Mouse (Mus musculus) CH12.LX (cell line): Measurements from ENCODE around the gene Slc25a19. TPM values are rescaled to one million over a fixed set of nuclear protein-coding genes. Genes with fewer than 3 reads are reported as not detected.

ENCODE experiments used
- DNase-seq: peaks from one replicate; pipeline ENCODE4 v3.0.0-alpha.2; 2013; ENCODE audit errors: extremely low read depth
- H3K27ac ChIP-seq: 2 replicates; pipeline ENCODE4 v1.5.1; 2012; ENCODE audit warnings: low read depth, mild to moderate bottlenecking, control low read depth, moderate library complexity; ENCODE audit not compliant: insufficient read depth
- H3K27me3 ChIP-seq: replicated peaks from 2 replicates; pipeline ENCODE3; 2012; ENCODE audit warnings: inconsistent platforms
- H3K36me3 ChIP-seq, 2 experiments: replicated peaks in 1 of 2; 2 replicates each; pipeline versions ENCODE3 to v1.6.1; 2012; ENCODE audit warnings: inconsistent platforms in 1 of 2, low read length in 1 of 2, mild to moderate bottlenecking in 1 of 2, mixed read lengths in 1 of 2, moderate library complexity in 1 of 2; ENCODE audit not compliant: control insufficient read depth in 1 of 2, insufficient read depth in 1 of 2
- H3K4me1 ChIP-seq, 2 experiments: 2 replicates each; pipeline ENCODE4 v1.6.1; 2012; ENCODE audit warnings: inconsistent platforms in 1 of 2, moderate library complexity in 1 of 2; ENCODE audit not compliant: insufficient read depth in 2 of 2, control insufficient read depth in 1 of 2
- H3K4me2 ChIP-seq: 2 replicates; pipeline ENCODE4 v1.6.1; 2012; ENCODE audit warnings: low read depth, mild to moderate bottlenecking, control low read depth; ENCODE audit not compliant: poor library complexity, insufficient read depth, severe bottlenecking
- H3K4me3 ChIP-seq, 3 experiments: fragments of 150-350 bp in 1 of 3; sonication (generic) in 1 of 3; replicated peaks in 1 of 3; 2 replicates each; pipeline versions ENCODE3 to v1.5.1; 2011 to 2012; ENCODE audit warnings: low read depth in 2 of 3, low read length in 2 of 3, mild to moderate bottlenecking in 2 of 3, moderate library complexity in 2 of 3, control low read depth in 1 of 3, improper control_type of control experiment in 1 of 3, inconsistent platforms in 1 of 3, mixed read lengths in 1 of 3; ENCODE audit not compliant: poor library complexity in 1 of 3
- H3K79me2 ChIP-seq: replicated peaks from 2 replicates; pipeline ENCODE4 v1.6.1; 2012; ENCODE audit warnings: mild to moderate bottlenecking, moderate library complexity; ENCODE audit not compliant: control insufficient read depth, poor library complexity, insufficient read depth, severe bottlenecking; ENCODE audit errors: extremely low read depth
- H3K9ac ChIP-seq: 2 replicates; pipeline ENCODE4 v1.6.1; 2012; ENCODE audit warnings: low read depth, mild to moderate bottlenecking, control low read depth, moderate library complexity; ENCODE audit not compliant: insufficient read depth
- H3K9me3 ChIP-seq: replicated peaks from 2 replicates; pipeline ENCODE3; 2012; ENCODE audit warnings: low read length, inconsistent platforms, mixed read lengths
- CHD1 ChIP-seq: IDR thresholded peaks from 2 replicates; pipeline ENCODE4 v1.6.1; 2012; ENCODE audit warnings: low read depth, low read length, improper control_type of control experiment, inconsistent platforms
- MAFK ChIP-seq: IDR thresholded peaks from 2 replicates; pipeline ENCODE4 v1.6.1; 2011; ENCODE audit warnings: low read length, improper control_type of control experiment; ENCODE audit not compliant: insufficient replicate concordance
- MAX ChIP-seq: IDR thresholded peaks from 2 replicates; pipeline ENCODE4 v1.6.1; 2011; ENCODE audit warnings: low read length, improper control_type of control experiment
- MAZ ChIP-seq: IDR thresholded peaks from 2 replicates; pipeline ENCODE4 v1.6.1; 2012; ENCODE audit warnings: low read depth, mild to moderate bottlenecking, inconsistent platforms, low read length, improper control_type of control experiment, moderate library complexity
- MXI1 ChIP-seq: IDR thresholded peaks from 2 replicates; pipeline ENCODE4 v1.6.1; 2011; ENCODE audit warnings: mild to moderate bottlenecking, low read depth, low read length, improper control_type of control experiment
- PAX5 ChIP-seq: IDR thresholded peaks from 2 replicates; pipeline ENCODE4 v1.6.1; 2012; ENCODE audit warnings: low read length, inconsistent platforms, mixed read lengths
- POLR2A ChIP-seq: IDR thresholded peaks from 2 replicates; pipeline ENCODE4 v1.6.1; 2011; ENCODE audit warnings: low read depth, mild to moderate bottlenecking, improper control_type of control experiment, low read length
- POLR2AphosphoS2 ChIP-seq: IDR thresholded peaks from 2 replicates; pipeline ENCODE4 v1.6.1; 2011; ENCODE audit warnings: low read depth, low read length, improper control_type of control experiment
- RCOR1 ChIP-seq: conservative IDR thresholded peaks from 2 replicates; pipeline ENCODE4 v1.6.1; 2012; ENCODE audit warnings: low read depth, mild to moderate bottlenecking, inconsistent platforms, low read length, improper control_type of control experiment
- TBP ChIP-seq: conservative IDR thresholded peaks from 2 replicates; pipeline ENCODE4 v1.6.1; 2011; ENCODE audit warnings: low read depth, low read length, improper control_type of control experiment
- TCF12 ChIP-seq: IDR thresholded peaks from 2 replicates; pipeline ENCODE4 v1.6.1; 2014; ENCODE audit warnings: low read depth, mild to moderate bottlenecking, inconsistent platforms, low read length, improper control_type of control experiment
- UBTF ChIP-seq: IDR thresholded peaks from 2 replicates; pipeline ENCODE4 v1.6.1; 2012; ENCODE audit warnings: low read depth, mild to moderate bottlenecking, inconsistent platforms, low read length, improper control_type of control experiment, moderate library complexity
- USF2 ChIP-seq: conservative IDR thresholded peaks from 2 replicates; pipeline ENCODE4 v1.6.1; 2011; ENCODE audit warnings: low read depth, low read length, improper control_type of control experiment
- ZC3H11A ChIP-seq: IDR thresholded peaks from 2 replicates; pipeline ENCODE4 v1.6.1; 2012; ENCODE audit warnings: low read depth, mild to moderate bottlenecking, inconsistent platforms, low read length, improper control_type of control experiment
- ZMIZ1 ChIP-seq: IDR thresholded peaks from 2 replicates; pipeline ENCODE4 v1.6.1; 2012; ENCODE audit warnings: low read depth, mild to moderate bottlenecking, inconsistent platforms, low read length, improper control_type of control experiment
- ZNF384 ChIP-seq: IDR thresholded peaks from 2 replicates; pipeline ENCODE4 v1.6.1; 2012; ENCODE audit warnings: low read depth, low read length, improper control_type of control experiment, inconsistent platforms
- dilution Hi-C: fragments of 300-500 bp; cut with MboI; formaldehyde crosslinking; loops from 2 replicates; pipeline ENCODE4 v1.14.3; 2020; ENCODE audit warnings: low sequenced_read_pairs; ENCODE audit not compliant: extremely low pct_unique_long_range_greater_than_20kb, extremely low pct_ligation_motif_present
- in situ Hi-C: fragments of 300-500 bp; cut with MboI; formaldehyde crosslinking; loops from 3 replicates; pipeline ENCODE4 v1.14.3; 2019; ENCODE audit warnings: low sequenced_read_pairs, low pct_ligation_motif_present, low pct_unique_long_range_greater_than_20kb, mixed read lengths
- polyA plus RNA-seq: library from polyadenylated mRNA; unstranded; fragments of >175 nt; gene quantifications from 2 replicates; pipeline ENCODE4 v1.2.1, GENCODE M21; 2012; ENCODE audit warnings: low read depth; ENCODE audit not compliant: insufficient read length
- total RNA-seq, 2 experiments: library from RNA; depleted of rRNA; stranded (reverse); fragments of 300-350 nt in 1 of 2; fragments of >200 nt in 1 of 2; gene quantifications; 2 replicates each; pipeline ENCODE4 v1.2.3; 2012 to 2014

Slc25a19 gene
- total and polyA plus RNA-seq, 3 experiments = 277 to 398 (median 278) TPM

GRCm38 (mm10) chr11:115619949-115620348 lies 8.1 kb downstream of the Slc25a19 start:
- Histone ChIP-seq H3K79me2 (peaks cover 70% of the 10 kb centered on the region), H3K4me3 (no peak overlapping the region), H3K27me3 (no peaks in the 10 kb centered on the region), H3K27ac (no peak overlapping the region), H3K36me3 (peaks cover 94 to 98% of the 10 kb centered on the region in 2 experiments), H3K4me1 (peaks cover 28 to 95% of the 10 kb centered on the region in 2 experiments), H3K9me3 (no peaks in the 10 kb centered on the region), H3K4me2 (no peak overlapping the region), H3K9ac (no peak overlapping the region)
- peak; percentile 19; the same call in 1 of the 2 replicates for TF ChIP-seq ZMIZ1
- TF ChIP-seq ZC3H11A = no peak
- TF ChIP-seq MAZ = no peak
- TF ChIP-seq CHD1 = no peak
- TF ChIP-seq TCF12 = no peak
- no peak for TF ChIP-seq MAX
- TF ChIP-seq UBTF = no peak
- no peak for TF ChIP-seq MAFK
- TF ChIP-seq RCOR1 = no peak
- TF ChIP-seq POLR2AphosphoS2 = peak; percentile 56; the same call in 1 of the 2 replicates
- no peak for TF ChIP-seq TBP
- no peak for TF ChIP-seq ZNF384
- no peak for TF ChIP-seq PAX5
- dilution Hi-C loops (no loop called here), in situ Hi-C loops (loop anchor here (25.0 kb wide), 1 partner anchor 392 kb away; the partner anchor contains the start of gene Galk1)
- DNase-seq = no peak

DNA sequence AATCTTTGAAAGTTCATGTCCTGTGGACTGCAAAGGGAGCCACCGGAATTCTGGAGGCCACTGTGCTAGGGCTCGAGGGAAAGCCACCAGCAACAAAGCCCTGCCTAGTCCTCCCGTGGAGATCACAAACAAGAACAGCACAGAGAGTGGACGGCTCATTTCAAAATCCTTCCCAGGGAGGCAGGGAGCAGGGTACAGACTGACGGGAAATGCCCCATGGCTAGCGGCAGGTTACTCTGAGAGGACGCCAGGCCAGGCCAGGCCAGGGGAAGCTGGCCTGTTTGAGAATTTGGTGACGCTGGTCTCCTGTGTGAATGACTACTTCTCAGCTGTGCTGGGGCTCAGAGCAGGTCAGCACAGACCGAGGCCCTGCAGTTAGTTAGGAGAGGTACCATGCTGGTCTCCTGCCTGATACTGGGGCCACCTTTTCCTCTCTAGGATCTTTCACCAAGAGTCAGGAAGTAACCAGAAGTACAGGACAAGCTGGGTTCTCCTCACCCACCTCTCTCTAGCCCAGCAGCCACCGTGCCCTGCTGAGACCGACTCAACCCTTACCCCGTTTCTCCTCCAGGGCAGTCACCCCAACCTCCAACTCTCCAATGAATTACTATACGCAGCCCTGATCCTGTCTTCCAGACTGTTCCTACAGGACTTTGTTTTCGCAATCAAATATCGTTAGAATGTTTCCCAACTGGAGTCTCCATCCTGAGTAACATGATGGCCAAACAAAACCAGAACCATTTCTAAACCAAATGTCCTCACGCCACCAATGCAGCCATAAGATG lies 9.2 kb downstream of the Slc25a19 start:
- Histone ChIP-seq H3K4me3 (no peak overlapping the region), H3K27ac (0 out of 2 replicates have a peak overlapping the region, but pooled peaks have one; percentile 2), H3K4me2 (no peak overlapping the region), H3K79me2 (peaks cover 60% of the 10 kb centered on the region), H3K4me1 (peaks cover 30 to 95% of the 10 kb centered on the region in 2 experiments), H3K9me3 (no peaks in the 10 kb centered on the region), H3K27me3 (no peaks in the 10 kb centered on the region), H3K36me3 (peaks cover 94 to 98% of the 10 kb centered on the region in 2 experiments), H3K9ac (no peak overlapping the region)
- TF ChIP-seq MXI1 (no peak), MAZ (no peak), MAFK (no peak), USF2 (no peak), POLR2A (peak; percentile 22; the same call in 1 of the 2 replicates), CHD1 (no peak)
- no peak for DNase-seq
- dilution Hi-C loops (no loop called here), in situ Hi-C loops (loop anchor here (25.0 kb wide), 1 partner anchor 393 kb away; the partner anchor contains the start of gene Galk1)
